Mouse (Mus musculus) heart, adult 18-20 months (tissue): ENCODE results near the gene Sgta. TPM values are rescaled to one million over a fixed set of nuclear protein-coding genes. Genes with fewer than 3 reads are reported as not detected.
"Not testable (repeated sequence)": the region's sequence is repeated elsewhere in the genome, so short reads cannot be mapped to it uniquely, and the experiment has no call there.

Experiments
- DNase-seq, 2 experiments: peaks; one replicate each; pipeline ENCODE4 v3.0.0; 2021 to 2022; ENCODE audit warnings: mixed read lengths in 1 of 2
- total RNA-seq, 2 experiments: library from RNA; stranded (reverse); gene quantifications; 2 replicates each; pipeline ENCODE4 v1.2.3; 2021

The Sgta gene
- total RNA-seq, 2 experiments from 2014 or later, result 99.5 to 102 TPM

- no peak for DNase-seq
Measured at GRCm38 (mm10) chr10:81058896-81059295, 1.1 kb downstream of the Sgta start.

- DNase-seq, result peak; percentile 39 to 43
Measured at GRCm38 (mm10) chr10:81057406-81058130, 2.4 kb downstream of the Sgta start.

DNA sequence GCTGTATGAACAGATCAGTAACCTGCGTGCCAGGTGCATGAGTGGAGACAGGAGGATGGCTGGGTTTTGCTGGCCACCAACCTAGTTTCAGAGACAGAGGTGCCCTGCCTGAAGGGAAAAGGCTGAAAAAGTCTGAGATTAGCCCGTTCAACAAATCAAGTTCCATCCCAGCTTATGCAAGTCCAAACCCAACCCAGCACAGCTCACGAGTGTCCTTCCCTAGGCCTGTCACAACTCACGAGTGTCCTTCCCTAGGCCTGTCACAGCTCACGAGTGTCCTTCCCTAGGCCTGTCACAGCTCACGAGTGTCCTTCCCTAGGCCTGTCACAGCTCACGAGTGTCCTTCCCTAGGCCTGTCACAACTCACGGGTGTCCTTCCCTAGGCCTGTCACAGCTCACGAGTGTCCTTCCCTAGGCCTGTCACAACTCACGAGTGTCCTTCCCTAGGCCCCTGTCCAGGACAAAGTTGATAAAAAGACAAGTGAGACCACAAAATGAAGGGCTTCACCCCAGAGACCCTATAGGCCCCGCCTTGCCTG is 4.1 kb downstream of the Sgta start:
- not testable (repeated sequence) for DNase-seq

GRCm38 (mm10) chr10:81055169-81055568 is 4.8 kb downstream of the Sgta start:
- DNase-seq, result no peak

DNA sequence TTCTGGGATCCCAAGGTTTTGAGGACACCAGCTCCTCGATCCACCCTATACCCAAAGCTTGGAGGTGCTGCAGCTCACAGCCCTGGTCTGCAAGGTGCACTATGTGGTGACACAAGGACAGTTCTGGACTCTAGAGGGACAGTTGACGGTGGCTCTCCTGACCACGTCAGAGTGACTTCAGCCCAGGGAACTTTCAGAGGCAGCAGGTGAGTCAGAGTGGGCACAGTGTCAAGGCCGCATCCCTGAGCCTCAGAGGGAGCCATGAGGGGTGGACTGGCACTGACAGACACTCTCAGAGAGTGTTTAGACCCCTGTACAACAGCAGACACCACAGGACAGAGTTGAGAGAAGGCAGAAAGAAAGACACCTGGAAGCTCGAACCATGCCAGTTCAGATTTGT is 7.4 kb downstream of the Sgta start:
- no peak for DNase-seq

GRCm38 (mm10) chr10:81051133-81051532 is 8.8 kb downstream of the Sgta start:
- DNase-seq, result no peak

- DNase-seq, result no peak
Measured at GRCm38 (mm10) chr10:81050645-81051044, 9.3 kb downstream of the Sgta start.

DNA sequence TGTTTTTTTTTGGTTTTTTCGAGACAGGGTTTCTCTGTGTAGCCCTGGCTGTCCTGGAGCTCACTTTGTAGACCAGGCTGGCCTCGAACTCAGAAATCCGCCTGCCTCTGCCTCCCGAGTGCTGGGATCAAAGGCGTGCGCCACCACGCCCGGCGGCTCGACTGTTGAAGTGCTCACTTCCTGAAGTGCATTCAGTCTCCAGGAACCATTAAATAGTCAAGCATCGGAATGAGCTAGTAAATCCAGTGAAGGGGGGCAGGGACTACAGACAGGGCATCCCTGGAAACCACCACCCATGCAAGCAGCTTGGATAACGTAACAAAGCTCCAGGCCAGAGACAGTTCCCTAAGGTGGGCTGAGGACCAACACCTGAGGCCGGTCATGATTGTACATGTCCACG is 14.7 kb downstream of the Sgta start:
- not testable (repeated sequence) for DNase-seq

DNA sequence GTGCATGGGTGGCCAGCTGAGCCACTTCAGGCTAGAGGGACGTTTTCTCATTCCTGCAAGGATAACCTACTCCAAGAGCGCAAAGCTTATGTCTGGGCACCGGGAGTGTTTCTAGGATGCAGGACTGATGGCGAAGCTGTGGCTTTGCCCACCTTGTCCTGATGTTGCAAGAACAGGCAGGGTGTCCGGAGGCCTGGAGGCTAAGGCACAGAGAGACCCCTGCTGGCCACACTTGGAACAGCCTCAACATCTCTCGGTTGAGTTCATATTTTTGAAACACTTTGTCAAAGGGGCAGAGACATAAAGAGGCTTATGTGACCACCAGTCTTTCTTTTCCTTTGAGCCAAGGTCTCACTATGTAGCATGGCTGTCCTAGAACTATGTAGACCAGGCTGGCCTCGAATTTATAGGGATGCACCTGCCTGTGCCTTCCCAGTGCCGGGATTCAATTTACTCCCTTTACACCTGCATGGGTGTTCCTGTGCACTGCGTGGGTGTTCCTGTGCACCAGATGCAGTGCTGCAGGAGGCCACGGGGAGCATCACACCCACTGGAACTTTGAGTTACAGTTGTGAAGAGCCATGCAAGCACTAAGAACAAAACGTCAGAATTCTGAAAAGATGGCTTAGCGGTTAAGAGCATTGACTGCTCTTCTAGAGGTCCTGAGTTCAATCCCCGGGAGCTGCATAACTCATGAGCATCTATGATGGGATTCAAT is 18.4 kb downstream of the Sgta start:
- DNase-seq, result peak; percentile 57 to 82

- peak; percentile 98 to 100 for DNase-seq
Measured at GRCm38 (mm10) chr10:81036988-81037580, 22.9 kb downstream of the Sgta start, which contains the start of gene Slc39a3. Slc39a3 (minus strand) TSS chr10:81037426.

DNA sequence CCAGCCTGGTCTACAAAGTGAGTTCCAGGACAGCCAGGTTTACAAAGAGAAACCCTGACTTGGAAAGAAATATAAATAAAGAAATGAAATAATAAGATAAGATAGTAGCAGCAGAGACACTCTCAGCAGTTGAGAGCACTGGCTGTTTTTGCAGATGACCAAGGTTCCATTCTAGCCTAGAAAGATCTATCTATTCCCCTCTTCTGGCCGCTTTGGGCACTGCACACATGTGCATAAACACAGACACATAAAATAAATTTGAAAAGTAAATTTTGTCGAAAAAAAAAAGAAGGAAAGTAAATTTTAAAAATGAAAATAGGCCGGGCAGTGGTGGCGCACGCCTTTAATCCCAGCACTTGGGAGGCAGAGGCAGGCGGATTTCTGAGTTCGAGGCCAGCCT is 23.7 kb downstream of the Sgta start:
- no peak for DNase-seq

- DNase-seq, result no peak
Measured at GRCm38 (mm10) chr10:81033586-81033985, 26.4 kb downstream of the Sgta start.

GRCm38 (mm10) chr10:81029031-81029430 is 30.9 kb downstream of the Sgta start:
- no peak for DNase-seq

DNA sequence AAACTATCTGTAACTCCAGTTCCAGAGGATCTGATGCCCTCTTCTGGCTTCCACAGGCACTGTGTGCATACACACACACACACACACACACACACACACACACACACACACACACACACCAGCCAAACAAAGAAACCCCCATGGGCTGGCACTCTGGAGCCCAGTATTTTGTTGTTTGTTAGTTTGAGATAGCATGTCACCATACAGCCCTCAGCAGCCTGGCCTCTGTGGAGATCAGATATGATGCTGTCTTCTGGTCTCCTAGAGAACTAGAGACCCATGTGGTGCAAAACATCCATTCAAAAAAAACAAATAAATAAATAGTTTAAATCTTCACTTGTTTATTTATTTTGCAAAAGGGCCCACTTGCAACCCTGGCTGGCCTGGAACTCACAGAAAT is 31.8 kb downstream of the Sgta start:
- no peak for DNase-seq

DNA sequence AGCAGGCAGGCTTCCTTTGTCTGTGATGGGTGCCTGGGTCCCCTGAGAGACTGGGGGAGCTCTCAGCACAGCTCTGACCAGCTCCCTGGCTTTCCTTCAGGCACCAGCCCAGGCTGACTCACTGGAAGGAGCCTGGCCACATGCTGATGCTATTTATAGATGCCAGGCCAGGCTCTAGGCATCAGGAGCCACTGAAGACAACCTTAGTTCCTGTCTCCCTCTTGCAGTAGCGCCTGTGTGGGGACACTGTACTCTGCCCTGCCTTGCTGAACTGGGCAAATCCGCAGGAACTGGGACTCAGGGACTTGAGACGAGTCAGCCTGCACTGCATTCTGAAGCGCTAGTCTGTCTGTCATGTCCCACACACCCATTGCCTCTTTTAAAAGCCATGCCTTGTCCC is 32.6 kb downstream of the Sgta start:
- DNase-seq, result peak; percentile 48 to 65

GRCm38 (mm10) chr10:81026857-81027256 is 33.1 kb downstream of the Sgta start:
- DNase-seq, result no peak

GRCm38 (mm10) chr10:81025639-81026275 is 34.2 kb downstream of the Sgta start, which contains the start of gene Diras1:
Diras1 (minus strand) TSS chr10:81025662.
- DNase-seq, result no peak

GRCm38 (mm10) chr10:81025047-81025621 is 34.8 kb downstream of the Sgta start:
- DNase-seq, result no peak

DNA sequence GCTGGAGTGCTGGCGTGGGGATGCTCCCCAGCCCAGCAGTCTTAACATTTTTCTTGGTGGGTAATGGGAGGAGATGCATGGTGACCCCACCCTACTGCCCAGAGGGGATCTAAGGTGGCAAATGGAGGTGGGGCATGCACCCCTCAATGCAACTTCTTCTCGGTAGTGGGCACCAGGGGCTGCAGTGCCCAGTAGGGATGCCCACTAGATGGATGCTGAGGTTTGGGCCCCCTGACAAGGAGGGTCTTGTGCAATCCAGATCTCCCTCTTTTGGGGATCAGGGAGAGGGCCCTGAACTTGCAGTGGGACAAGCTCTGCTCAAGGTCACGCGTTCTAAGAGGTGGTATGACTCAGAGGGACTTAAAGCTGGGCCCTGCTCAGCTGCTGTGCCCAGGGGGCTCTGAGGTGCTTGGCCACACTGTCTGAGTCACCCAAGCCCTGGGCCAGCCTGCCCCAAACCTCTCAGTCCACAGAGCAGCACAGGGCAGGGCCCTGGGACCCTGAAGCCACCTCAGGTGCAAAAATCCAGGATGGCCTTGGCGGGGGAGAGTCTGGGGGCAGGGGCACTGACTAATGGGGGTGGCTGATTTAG is 35.5 kb downstream of the Sgta start:
- DNase-seq, result no peak

DNA sequence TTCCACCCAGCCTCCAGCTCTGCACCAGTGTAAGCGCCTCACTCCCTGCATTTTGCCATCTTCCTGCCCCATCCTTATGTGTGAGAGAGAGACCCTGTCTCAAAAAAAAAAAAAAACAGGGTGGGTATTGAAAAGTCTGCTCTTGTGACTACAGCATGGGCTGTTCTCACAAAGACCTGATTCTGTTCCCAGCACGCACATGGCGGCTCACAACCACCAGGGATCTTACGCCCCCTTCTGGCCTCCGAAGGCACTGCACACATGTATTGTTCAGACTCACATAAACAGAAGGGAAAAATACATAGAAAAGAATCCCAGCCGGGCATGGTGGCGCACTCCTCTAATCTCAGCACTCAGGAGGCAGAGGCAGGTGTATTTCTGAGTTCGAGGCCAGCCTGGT is 37.2 kb downstream of the Sgta start:
- no peak for DNase-seq

DNA sequence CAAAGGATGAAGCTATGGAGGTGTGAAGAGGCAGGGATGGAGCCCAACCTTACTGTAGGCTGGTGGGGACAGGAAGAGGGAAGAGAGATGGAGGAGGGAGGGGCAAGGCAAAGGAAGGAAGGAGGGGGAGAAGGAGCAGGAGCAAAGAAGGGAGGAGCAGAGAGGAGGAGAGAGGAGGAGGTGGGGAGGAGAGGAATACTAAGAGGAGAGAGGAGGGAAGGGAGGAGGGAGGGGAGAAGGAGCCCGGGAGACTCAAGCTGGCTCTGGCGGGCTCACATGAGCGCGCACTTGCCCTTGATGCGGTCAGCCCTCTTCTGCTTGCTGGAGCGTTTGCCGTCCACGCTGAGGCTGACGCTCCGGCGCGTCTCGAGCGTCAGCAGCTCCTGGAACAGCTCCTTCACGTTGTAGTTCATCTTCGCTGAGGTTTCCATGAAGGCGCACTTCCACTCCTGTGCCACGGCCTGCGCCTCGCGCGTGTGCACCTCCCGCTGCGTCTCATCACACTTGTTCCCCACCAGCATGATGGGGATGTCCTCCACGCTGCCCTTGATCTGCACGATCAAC is 38.4 kb downstream of the Sgta start:
- no peak for DNase-seq
